Mouse (Mus musculus) R1 (cell line): Measurements from ENCODE around the gene Hoxa9.

Experiments
- DNase-seq: peaks from one replicate; pipeline ENCODE4 v3.0.0-alpha.2; 2018; ENCODE audit warnings: low read depth, low spot score

The Hoxa9 gene

DNA sequence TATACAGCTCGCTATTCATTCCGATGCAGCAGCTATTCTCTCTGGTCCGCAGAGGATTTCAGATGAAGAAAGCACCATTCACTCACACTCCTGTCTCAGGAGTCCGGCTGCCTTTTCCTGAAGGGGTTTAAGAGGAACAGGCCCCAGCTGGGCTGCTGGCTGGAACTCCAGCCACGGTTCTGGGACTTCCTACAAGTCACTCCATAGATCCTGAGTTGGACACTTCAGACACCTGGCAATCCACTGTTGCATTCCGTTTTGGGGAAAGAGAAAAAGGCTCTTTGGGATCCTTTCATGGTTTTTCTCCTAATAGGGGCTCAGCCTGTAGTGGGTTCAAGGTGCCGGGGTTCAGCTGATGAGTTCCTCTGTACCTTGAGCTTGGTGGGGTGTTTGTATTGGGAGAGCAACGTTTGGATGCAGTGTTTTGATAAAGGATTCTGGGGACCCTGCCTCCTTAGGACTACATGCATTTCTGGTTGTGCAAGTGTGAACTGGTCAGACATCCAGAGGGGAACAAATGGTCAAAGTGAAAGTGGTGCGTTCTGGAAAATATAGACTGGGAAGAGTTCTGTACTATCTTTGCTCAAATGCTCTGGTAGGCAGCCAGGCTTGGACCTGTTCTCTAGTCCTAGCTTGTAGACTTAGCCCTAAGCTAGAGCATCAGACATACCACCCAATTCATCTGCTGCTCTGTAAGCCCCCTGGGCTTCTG is 31.0 kb upstream of the Hoxa9 start:
- peak; percentile 26 for DNase-seq

DNA sequence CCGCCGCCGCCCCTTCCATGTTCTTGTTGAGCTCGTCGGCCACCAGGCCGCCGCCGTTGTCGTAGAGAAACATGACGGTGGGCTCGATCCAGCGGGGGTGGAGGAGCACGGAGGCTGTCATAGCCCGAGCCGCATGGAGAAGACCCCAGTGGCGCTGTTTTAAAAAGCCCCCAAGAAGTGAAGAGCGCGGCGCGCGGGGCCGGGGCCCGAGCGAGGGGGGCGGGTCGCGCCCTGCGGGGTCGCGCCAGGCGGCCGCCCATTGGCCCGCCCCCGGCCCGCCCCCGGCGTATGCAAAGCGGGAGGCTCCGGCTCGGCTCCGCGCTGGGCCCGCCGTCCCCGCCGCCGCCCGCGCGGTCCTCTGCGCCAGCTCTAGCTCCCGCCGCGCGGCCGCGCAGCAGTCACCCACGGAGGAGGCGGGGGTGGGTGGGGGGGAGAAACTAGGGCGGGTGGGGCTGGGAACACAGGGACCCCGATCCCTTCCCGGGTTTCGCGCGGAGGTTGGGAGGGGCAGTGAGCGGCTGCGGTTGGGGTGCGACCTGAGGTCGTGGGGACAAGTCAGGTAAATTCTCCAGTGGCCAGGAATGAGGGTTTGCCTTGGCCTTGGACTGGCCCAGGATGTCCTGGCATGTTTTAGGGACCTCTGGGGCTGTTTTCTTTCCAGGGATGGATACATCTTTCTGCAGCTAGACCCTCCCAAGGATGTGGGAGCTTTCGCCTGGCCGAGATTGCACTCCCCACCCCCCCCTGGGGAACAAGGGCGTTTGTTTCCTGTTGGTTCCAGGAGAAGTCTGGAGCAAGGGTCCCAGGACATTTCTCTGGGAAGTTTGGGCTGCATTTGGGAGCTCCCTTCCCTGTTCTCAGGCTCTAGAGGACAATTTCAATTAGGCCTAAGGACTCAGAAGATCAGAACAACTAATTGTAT is 30.0 kb upstream of the Hoxa9 start, which contains the start of gene Hoxa13:
Gene Hoxa13, minus strand, starts transcription at position 227 of the 922 bp plus-strand sequence.
- DNase-seq = peak; percentile 58

DNA sequence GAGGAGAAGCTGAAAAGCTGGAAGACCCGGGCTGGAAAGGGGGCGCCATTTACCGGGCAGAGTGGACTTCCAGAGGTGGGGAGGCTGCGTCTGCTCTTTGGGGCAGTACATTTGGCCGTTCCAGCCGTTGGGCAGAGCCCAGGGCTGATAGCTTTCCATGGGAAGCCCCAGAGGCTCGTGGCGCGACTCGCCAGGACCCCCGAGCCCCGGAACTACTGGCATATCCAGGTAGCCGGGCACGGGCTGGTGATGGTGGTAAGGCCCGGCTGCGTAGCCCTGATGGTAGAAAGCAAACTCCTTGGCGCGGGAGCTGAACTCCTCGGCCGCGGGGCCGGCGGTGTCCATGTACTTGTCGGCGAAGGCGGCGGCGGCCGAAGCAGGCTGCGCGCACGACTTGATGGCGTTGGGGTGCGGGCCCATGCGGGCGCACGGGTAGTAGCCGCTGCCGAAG is 28.9 kb upstream of the Hoxa9 start:
- DNase-seq = peak; percentile 43

DNA sequence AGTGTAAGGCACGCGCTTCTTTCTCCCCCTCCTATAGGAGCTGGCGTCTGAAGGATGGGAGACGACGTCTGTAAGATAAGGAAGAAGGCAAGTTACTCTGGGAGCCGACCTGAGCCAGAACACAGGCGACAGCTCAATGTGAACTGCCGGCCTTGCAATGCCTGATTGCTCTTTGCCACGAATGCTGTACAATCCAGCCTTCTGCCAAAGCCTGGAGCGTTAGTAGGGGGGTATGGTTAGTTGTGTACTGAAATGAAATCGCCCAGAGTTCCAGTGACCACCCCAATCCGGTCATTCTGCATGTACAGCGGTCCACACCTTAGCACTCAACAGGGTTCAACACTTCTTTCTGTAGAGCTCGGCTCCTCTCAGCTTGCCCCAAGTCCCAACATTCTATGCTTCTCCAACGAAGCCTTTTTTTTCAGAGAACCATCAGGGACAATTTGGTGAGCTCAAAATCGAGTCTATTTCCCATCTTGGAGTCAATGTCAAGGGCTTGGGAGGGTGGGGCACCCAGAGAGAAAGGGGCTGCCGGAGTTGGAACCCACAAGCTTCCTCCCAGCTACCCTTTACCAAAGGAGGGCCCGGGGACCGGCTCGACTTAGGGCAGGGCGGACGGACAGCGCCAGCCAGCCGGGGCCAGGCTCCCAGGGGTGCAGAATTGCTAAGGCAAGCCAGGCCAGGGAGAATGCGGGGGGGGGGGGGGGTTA is 28.3 kb upstream of the Hoxa9 start:
- peak; percentile 35 for DNase-seq

DNA sequence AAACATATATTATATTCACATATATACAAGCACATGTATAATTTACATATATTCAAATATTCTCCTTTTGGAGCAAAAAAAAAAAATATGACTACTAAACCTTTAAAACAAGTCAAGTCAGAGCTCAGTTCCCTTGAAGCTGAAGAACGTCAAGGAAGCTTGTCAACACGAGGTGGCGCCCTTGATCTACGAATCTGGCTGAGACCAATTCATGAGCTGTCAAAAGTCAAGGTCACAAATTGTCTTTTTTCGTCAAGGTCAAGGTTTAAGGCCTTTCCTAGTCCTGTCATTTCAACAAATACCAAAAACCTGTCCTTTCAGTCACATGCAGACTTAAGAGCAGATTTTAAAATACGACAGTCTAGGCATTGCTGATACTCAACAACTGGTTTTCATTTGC is 26.1 kb upstream of the Hoxa9 start:
- peak; percentile 72 for DNase-seq

DNA sequence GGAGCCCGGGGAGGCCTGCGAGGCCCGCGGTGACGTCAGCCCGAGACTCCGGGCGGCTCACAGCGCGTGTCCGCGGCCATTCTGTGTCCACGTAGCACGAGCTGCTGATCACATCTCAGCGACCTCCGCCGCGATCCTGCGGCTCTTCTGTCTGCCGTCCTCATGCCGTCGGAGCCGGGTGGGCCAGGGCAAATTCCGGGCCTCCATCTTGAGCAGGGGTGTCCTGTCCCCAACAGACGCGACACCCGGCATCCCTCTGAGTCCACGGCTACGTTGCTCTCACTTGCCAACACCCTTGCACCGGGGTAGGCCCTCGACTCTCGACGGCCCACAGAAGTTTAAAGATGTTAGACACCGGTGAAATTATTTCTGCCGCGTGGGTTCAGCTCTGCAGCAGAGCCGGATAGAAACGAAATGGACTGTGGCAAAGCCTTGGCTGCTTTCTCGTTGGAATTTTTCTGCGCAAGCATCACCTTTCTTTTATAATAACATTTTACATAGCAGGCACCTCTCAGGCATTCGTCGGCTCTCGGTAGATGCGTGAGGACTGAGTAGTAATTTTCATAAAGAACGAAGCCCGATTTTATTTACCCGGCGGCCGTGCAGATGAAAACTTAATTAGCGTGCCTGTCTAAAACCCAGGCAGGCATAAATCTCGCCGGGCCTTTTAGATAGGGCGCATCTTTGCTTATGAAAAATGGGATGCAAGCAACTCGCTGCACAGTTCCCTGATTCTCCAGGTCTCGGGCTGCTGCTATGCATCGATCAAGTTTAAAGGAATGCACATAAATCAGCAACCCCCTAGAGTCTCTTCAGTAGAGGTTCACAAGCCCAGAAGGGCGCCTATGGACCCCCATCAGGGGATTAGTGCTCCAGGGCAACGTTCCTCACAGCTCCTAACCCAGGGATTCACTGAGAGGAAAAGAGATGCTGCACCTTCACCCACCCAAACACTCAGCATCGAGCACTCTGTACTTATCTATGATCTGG is 22.9 kb upstream of the Hoxa9 start:
- DNase-seq = peak; percentile 31

DNA sequence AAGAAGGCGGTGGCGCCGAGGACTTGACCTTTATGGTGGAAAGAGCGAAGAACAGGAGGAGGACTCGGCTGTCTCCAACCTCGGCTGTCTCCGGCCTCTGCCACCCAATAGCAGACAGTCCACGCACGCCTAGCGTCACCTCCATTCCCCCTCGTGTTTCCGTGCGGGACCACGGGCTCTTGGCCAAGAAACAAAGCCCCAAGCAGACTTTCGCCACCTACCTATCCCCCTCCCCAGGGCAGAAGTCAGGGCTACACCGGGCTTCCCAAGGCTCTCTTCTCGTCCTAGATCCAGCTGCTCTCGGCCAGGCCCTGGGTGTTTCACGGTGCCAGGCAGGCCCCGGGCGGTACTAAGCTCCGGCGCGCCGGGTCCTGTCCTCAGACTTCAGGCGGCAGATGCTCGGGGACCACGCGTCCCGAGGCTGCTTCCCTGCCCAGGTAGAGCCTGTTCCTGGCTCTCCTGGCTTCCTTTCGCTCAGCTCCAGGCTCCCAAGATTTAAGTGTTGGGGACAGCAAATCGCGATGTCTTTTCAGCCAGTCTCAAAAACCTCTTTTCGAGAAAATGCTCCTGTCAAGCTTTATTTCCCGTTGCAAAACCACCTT is 22.0 kb upstream of the Hoxa9 start:
- peak; percentile 53 for DNase-seq

DNA sequence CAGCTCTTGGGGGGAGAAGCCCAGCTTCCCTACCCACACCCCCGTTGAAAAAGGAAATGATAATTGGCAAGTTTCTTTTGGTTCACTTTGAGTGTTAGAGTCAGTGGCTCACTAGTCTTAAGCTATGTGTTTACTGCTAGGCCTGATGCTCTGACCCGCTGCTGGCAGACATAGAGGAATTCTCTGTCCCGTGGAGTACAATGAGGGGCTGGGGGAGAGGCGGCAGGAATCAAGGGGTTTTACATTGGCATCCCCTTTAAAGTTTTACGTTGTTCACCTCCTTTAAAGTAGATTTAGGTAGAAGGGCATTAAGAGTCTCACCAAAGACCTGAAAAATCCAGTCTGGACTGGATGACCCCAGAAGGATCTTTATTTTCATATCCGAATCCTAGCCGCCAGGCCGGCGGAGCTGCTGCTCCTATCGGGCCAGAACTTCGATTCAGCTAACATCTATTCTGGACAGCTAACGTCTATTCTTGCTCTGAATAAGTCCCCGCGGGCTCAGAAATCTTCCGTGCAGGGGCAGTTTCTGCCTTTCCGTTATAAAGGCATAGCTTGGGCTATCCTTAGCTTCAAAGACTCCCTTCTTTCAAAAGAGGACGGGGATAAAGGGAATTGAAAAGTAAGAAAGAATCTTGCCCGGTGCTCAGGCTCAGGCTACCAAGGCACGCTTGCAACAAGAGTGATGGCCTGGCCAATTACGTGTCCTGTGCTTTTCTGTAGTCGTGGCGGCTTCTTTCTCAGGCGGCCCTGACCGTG is 21.3 kb upstream of the Hoxa9 start:
- DNase-seq = peak; percentile 50

DNA sequence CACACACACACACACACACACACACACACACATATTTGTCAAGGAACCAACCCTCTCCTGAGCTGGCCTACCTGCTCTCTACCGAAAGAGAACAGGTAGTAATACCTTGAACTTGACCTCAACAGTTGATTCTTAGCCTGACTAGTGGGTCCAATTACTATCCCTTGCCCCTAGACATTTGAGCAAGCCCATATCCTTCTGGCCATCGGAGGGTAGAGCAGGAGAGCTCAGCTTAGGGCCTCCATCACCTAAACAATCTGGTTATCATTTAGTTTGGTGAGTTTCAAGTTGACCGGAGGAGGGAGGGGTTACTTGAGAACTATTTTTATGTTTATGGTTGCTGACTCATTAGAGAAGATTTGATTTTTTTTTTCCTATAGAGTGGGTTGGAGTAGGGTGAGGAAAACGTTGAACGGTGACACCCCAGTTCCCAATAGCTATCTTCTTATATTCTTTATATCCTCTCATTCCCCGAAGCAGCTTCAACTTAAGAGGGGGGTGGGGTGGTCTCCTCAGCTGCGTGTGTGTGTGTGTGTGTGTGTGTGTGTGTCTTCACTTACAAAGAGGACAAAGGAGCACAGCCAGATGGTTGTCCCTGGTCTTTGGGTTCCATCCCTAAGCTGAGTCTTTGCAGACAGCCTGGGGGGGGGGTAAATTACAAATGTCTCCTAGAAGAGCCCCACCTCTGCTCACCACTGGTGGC is 20.4 kb upstream of the Hoxa9 start:
- DNase-seq = no peak

DNA sequence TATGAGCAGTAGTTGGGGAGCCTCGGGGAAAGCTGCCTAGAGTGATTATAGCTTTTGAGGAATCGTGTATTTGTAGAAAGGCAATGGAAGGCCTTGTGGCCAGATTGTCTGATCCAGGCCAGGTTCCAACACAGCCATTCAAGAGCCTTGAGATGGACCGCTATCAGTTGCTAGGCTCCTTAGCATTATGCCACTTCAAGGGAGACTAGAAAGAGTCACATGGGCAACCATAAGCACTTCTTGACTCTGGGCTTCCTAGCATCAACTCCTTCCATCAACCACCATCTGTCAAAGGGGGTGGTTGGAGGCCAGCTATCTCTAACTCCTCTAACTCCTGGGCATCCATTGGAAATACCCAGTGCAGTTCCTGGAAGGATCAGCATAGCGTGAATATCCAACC is 18.9 kb upstream of the Hoxa9 start:
- no peak for DNase-seq

DNA sequence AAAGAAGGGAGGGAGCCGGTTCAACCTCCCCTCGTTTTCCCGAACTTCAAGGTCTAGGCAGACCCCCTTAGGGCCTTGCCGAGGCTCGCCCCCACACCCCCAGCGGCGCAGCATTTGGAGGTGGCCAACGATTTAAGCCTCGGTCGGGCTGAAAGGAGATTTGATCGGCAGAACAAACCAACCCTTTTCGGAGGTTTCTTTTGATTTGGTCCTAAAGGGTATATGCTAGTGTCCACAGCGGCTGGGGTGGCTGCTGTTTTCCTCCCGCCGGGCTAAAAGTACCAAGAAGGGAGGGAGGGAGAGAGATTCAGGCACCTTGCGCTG is 18.5 kb upstream of the Hoxa9 start:
- DNase-seq = peak; percentile 38

DNA sequence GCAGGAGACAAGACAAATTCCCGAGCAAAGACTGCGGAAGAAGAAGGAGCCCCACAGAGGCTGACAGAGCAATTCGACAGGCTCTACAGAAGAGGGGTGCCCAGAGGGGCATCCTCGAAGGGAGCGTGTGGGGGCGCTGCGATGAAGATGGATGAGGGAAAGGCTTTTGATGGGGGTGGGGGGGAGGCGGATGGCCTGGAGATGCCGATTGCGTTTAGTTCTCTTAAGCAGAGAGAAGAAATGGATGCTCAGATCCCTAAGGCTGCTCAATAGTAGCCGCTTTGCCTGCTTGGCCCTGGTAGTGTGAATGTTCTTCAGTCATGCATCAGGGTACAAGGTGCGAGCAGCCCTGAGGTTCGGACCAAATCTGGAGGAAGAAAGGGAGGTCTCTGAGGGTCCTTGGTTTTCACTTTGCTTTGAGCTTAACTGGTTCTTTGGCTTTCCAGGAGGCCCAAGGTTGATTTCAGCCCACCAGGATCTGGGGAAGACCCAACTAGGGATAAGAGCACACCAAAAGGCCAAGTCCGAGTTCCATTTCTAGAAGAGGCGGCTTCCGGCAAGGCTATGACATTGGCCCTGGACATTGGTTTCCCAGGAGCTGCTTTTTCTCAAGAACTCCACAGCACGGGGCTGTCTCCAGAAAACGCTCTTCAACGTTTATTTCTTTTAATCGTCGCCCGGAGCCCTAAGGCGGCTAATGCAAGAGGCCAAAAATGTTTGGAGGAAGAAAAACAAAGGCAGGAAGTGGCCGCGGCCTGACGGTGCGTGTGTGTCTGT is 17.9 kb upstream of the Hoxa9 start:
- peak; percentile 47 for DNase-seq

DNA sequence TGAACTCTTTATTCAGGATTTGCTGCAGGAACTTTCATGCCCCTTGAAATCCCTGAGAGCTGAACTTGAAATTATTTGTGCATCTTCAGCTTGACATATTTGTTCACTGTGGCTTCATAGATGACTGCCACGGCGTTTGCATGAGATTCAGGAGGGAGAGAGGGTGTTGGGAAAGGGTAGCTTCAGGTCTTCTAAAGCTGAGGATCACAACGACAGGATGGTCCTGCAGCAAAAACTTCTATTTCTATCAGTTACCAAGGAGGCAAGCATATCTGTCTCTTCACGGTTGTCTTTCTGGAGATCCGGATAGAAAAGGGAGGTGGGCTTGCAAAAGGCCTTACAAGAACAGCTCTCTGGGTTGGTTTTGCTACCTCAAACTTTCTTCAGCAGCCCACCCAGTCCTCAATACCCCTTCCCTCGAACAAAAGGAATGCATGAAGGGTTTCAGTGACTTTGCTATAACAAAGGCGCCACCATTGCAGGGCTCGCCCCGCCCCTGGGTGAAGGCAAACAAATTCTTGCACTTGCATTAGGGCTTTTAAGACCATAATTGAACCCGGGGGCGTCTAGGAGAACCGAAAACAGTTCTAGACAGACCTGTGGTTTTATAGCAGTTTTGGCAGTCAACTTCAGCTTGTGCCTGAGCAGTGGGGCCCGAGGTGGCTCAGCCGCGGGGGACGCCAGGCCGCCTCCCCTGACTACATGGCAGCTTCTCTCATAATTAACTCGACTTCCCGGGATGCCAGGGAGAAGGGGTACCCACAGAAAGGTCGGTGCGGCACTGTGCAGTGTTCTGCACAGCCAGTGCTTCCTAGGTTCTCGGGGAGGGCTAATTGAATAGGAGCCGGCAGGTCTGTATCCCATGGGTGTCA is 17.1 kb upstream of the Hoxa9 start:
- peak; percentile 40 for DNase-seq

DNA sequence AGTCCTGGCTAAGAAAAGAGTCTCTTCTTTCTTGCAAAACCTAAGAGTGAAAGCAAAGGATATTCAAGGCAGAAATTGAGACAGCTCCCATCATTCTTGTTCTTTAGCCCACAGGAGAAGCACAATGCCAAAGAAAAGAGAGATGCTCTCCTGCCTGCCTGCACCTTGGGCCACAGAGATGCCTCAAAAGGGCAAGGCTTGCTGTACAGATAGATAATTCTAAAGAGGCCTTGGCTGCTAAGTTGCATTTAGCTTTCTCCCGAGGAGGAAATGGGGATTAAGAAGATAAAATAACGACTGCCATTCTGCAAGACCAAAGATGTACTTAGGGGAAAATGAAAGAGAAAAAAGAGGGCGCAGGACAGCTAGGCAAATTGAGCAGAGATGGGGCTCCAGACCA is 16.0 kb upstream of the Hoxa9 start:
- DNase-seq = no peak

DNA sequence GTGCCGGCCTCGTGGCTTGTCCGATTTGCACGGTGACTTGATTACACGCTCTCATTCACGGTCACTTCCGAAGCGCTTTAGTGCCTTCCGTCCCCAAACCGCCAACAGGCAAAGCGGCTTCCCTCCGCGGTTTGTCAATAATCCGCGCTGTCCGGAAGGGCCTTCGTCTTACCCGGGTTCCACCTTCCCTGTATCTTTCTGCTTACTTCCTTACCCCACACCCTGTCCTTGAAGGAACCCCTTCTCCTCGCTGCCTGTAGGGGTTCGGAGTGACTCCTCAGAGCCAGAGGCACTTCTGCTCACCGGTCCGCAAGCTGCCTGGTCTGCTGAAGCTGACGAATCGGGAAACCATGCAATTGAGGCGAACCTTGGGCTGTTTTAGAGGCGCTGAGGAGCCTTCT is 15.5 kb upstream of the Hoxa9 start:
- DNase-seq = peak; percentile 49

DNA sequence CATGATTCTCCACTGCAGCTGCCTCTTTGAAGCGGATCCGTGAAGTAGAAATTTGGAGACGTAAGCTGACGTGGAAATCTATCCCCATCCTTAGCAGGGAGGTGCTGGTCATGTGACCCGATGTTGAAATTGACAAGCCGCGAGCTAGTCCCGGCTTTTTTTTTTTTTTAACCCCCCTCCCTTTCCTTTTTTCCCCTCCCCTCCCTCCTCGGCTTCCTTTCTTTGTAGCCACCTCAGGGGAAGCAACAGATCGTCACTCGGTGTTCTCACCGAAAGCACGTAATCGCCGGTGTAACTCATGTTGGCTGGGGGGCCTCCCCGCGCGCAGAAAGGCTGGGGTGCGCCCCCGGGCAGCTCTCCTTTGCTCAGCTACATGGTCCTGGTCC is 14.9 kb upstream of the Hoxa9 start, which contains the start of gene Hoxa11:
Gene Hoxa11, minus strand, starts transcription at position 54 of the 386 bp plus-strand sequence.
- DNase-seq = no peak

DNA sequence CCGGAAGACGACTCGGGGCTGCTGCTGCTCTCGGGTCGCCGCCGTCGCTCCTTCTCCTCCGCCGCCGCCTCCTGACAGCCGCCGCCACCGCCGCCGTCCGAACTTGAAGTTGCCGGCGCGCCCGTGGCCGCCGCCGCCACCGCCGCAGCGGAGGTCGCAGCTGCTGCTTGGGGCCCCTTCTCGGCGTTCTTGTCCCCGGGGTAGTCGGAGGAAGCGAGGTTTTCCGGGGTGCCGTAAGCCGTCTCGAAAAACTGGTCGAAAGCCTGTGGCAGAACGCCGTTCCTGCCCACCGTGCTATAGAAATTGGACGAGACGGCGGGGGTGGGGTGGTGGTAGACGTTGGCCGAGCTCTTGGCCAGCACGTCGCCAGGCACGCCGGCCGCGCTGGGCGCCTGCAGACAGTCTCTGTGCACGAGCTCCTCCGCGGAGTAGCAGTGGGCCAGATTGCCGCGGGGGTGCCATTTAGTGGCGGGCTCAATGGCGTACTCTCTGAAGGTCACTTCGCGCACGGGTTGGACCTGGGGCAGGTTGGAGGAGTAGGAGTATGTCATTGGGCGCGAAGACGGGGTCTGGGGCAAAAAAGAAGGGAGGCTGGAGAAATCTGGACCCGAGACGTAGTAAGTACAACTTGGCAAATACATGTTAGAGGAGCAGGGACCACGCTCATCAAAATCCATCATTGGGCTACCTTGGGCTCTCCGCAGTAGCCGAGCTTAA is 14.3 kb upstream of the Hoxa9 start:
- DNase-seq = peak; percentile 57
